Mouse (Mus musculus): ENCODE results near the gene Kif18a. TPM values are rescaled to one million over a fixed set of nuclear protein-coding genes. Genes with fewer than 3 reads are reported as not detected.

The Kif18a gene
- 24.9 and 27.3 TPM in 2 replicates for total RNA-seq (2015; ENCODE audit: low replicate concordance)
- 19.9 and 28.0 TPM in 2 replicates for total RNA-seq (2017; ENCODE audit: low replicate concordance)

DNA sequence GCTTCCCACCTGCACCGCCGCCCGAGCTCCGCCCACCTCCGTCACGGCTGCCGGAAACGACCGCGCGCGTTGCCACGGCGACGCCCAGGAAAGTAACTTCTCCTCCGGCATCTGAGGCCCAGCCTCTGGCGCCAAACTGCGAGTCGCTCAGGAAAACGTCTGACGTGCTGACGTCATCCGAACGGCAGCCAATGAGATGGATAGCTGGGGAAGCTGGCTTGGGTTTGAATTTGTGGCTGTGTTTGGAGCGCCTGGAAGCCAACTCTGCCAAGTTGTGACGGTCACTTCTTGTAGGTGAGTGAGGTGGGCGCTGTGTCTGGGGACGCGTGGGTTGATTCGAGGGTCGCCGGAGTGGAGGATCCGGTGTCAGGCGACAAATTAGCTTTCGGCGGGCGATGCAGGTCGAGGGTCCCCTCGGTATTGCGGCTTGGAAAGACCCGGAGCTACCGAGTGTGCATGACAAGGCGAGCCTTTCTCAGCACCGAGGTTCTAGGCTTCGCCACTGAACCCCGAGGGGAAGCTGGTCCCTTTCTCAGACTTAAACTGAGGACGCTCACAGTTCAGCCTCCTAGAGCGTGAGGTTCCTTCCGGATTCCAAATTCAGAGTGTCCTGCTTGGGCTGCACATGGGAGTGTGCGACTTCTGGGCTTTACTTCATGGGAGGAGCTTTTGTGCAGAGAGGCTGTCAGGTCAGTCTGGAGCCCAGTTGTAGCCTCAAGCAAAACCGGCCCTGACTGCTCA is at the start of gene Kif18a, which contains the start of gene Mettl15:
Kif18a (plus strand) TSS at position 139 of the 741 bp plus-strand sequence.
Mettl15 (minus strand) TSS at position 149 of the 741 bp plus-strand sequence.
- peak; percentile 88 for ATAC-seq (replicated peaks; ENCODE audit: low FRiP score, poor library complexity, severe bottlenecking)

DNA sequence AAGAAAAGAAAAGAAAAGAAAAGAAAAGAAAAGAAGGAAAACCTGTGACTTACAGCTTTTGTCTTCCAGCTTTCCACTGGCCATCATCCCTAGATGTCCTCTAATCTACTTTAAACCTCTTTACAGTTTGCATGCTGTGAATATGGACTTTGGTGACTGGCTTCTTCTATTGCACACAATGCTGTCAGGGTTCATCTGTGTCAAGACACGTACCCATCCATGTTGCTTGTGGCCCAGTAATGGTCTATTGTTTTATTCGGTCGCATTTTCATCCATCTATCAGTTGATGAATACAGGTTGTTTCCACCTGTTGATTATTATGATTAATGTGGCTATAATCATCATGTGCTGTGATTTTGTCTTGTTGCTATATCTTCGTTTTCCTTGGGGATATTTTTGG is 46.7 kb upstream of the Kif18a start:
- no peak for ATAC-seq (replicated peaks; ENCODE audit: low FRiP score, poor library complexity, severe bottlenecking)

DNA sequence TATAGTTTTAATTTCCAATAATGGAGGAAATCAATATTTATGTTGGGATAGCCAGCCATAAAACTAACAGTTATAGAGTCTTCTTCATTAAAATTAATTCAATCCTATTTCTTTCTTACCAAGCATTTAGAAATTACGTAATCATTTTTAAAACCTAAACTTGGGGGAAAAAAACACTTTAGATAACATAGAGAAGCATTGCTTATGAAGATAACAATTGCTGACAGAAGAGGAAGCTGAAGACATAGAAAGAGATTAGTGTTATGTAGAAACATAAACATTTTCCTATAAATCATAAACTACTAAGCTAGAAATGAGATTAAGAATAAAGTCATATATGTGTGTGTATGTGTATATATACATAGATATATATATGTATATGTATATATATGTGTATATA is 44.8 kb upstream of the Kif18a start:
- no peak for ATAC-seq (replicated peaks; ENCODE audit: low FRiP score, poor library complexity, severe bottlenecking)

DNA sequence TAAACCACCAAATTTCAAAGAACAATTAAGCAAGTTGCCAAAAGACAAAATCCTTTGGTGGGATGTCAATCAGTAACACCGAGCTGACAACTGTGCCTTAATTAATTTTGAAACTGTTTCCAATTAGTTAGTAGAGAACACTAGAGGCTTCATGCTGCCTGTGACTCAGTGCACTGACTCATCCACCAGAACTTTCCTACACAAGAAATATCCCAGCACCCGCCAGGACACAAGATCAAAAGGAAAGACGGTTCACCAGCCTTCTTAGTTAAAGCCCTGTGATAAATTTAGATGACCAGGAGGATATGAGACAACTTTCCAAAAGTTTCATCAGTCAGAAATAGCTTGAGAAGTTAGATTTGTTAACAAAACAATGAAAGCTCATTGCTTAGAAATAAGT is 38.6 kb upstream of the Kif18a start:
- no peak for ATAC-seq (replicated peaks; ENCODE audit: low FRiP score, poor library complexity, severe bottlenecking)

DNA sequence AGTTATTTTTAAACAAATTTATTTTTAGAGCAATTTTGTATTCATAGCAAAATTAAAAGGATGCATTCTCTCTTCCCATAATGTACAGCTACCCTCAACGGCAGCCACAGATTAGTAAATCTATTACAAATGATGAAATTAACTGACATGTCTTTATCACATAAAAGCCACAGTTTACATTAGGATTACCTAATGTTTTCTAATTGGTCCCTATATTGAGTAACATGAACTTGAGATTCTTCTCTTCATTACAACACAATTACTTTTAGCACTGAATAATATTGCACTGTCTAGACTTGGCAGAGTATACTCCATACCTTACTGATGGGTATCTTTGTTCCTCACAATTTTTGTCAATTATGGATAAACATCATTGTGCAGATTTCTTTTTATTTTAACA is 17.8 kb upstream of the Kif18a start:
- ATAC-seq (replicated peaks; ENCODE audit: low FRiP score, poor library complexity, severe bottlenecking): no peak

DNA sequence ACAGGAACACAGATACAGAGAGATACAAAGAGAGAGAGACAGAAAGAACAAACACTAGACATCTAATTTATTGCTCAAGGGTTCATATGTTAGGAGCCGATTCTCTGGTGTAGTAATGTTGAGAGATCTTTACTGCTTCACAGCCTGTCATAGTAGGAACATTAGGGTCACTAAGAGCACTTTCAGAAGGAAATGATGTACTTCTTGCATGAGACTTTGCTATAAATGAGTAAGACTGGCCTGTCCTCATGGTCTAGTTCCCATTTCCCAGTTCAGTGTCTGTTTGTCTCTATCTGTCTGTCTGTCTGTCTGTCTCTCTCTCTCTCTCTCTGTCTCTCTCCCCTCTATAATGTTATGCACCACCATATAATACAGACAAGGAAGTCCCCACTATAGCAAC is 7.4 kb upstream of the Kif18a start:
- ATAC-seq (replicated peaks; ENCODE audit: low FRiP score, poor library complexity, severe bottlenecking): no peak

DNA sequence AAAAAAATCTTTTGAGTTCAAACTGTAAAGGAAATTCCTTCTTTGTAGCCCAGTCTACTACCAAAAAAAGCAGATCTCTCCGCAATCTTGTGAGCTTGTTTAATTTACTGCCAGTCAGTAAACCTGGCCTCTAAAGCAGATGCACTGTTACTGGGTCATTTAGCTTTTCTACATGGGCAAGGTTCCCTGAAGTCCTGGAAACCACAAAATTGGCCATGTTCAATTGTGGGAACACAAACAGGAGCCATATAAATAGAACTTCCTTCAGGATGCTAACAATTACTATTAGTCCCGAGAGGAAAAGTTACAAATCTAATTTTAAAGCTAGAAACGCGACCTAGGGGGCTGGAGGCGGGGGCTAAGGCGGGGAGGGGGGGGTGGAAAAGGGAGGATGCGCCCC is 2.9 kb upstream of the Kif18a start:
- ATAC-seq (replicated peaks; ENCODE audit: low FRiP score, poor library complexity, severe bottlenecking): no peak

DNA sequence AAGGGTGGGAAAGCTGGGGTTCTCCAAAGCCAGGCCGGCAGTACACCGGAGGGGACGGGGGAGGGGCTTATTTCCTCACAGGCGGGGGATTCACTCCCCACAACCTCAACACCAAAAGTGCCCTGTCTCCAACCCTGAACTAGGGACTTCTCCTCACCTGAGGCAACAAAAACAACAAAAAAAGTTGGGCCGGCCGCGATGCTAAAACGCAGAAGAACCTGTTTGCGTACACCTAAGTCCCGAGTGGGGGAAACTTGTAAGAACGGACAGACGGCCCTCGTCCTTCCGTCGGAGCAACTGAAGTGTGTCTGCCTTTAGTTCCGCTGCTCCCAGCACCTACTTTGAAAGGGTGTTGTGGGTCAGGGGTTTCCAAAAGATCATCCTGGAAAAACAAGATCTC is 2.5 kb upstream of the Kif18a start:
- peak; percentile 63 for ATAC-seq (replicated peaks; ENCODE audit: low FRiP score, poor library complexity, severe bottlenecking)

DNA sequence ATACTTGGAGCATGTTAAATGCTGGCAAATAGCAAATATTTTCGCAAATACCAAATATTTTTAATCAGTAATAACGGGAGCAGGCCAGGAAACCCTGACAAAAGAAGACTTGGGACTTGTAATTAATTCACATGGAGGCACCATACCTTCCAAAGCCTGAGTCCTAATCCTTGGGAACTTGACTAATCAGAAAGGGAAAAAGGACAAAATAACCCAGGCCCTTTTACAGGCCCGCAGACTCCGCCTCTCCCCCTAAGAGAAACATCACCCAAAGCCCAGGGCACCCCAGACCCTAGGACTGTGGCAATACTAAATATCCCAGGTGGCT is 302 bp upstream of the Kif18a start:
- no peak for ATAC-seq (replicated peaks; ENCODE audit: low FRiP score, poor library complexity, severe bottlenecking)

DNA sequence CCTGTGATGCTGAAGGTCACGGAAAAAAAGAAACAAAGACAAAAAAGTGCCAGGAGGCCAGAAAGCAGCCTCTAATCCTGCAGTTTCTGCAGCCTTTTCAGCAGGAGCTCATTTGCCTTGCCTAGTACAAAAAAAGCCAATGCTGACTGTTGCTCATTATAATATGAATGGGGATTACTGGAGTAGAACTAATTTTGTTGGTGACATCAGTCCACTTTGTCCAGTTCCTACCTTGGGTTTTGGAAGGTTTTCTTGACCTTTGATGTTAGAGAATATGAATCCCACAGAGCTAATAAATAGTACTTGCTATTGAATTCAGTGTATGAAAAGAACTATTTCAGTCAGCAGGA is 778 bp downstream of the Kif18a start:
- ATAC-seq (replicated peaks; ENCODE audit: low FRiP score, poor library complexity, severe bottlenecking): no peak

DNA sequence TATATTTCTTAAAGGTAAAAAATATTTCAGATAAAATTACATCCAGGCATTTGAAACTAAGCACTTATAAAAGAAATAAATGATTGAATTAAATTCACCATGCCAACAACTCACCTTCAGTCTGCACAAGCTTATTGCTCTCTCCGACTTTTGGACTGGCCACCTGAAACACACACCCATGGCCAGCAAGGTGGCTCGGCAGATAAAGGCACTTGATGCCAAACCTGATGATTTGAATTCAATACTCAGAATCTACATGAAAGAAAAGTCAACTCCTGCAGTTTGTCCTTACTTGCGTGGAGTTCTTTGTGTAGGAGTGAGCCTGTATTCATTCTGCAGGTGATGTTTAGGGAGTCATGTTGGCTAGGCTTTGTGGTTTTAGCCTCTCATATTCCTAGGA is 3.6 kb downstream of the Kif18a start:
- ATAC-seq (replicated peaks; ENCODE audit: low FRiP score, poor library complexity, severe bottlenecking): peak; percentile 69

DNA sequence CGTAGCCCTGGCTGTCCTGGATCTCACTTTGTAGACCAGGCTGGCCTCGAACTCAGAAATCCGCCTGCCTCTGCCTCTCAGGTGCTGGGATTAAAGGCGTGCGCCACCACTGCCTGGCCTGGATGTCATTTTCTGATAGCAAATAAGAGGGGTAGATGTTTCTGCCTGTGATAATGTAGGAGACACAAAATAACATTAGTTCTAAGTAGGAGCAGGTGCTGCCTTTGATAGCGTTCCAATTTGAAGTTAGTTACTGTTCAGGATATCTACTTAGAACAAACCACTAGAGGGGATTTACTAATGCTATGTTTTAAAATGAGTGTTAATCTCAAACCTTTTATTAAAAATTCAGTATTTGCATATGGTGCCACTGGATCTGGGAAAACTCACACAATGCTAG is 8.8 kb downstream of the Kif18a start:
- no peak for ATAC-seq (replicated peaks; ENCODE audit: low FRiP score, poor library complexity, severe bottlenecking)

DNA sequence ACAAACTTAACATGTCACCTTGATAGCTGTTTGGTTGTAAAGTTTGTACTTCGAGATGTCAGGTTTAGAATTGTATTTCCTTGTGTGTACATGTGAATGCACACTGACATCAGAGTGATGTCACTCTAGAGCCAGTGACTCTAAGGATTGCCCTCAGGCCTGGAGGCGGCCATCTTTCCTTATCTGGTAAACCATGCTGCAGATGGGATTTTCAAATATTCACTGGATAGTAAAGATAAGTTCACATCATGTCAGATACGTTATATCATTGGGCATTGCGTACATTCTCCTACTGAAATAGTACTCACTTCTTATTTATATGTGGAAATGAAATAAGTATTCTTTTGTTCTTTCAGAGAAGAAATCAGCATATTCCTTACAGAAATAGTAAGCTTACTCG is 15.7 kb downstream of the Kif18a start:
- ATAC-seq (replicated peaks; ENCODE audit: low FRiP score, poor library complexity, severe bottlenecking): peak; percentile 82

DNA sequence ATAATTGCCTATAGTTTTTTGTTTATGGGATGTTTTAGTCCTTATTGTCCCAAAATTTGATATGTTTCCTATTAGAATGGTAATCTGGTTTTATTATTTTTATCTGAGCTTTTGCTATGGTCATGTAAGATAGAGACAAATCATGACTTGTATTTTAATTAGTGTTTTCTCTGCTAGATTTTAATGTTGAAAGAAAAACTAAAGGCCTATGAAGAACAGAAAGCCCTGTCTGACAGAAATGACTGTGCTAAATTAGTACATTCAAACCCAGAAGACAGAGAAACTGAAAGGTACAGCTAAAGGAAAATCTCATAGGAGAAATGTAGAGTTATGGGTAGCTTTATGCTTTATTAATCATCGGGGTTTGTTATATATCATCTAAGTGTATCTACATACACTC is 17.6 kb downstream of the Kif18a start:
- ATAC-seq (replicated peaks; ENCODE audit: low FRiP score, poor library complexity, severe bottlenecking): no peak

DNA sequence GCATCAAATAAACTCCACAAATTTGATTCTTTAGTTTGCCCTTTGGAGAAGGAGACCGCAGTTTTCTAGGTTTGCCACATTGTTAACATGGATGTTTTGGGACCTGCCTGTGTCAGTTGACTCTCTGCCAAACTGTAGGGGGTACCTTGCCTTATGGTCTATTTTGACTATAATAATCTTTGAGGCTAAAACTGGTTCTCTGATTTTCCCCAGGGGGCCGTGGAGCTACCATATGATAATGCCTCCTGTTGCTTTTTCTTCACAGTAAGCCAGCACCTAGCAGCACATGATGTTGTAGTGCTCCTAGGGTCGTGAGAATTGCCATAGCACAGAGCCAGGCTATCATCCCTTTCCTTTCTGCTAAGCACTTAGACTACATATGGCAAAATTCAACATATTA is 21.7 kb downstream of the Kif18a start:
- no peak for ATAC-seq (replicated peaks; ENCODE audit: low FRiP score, poor library complexity, severe bottlenecking)

DNA sequence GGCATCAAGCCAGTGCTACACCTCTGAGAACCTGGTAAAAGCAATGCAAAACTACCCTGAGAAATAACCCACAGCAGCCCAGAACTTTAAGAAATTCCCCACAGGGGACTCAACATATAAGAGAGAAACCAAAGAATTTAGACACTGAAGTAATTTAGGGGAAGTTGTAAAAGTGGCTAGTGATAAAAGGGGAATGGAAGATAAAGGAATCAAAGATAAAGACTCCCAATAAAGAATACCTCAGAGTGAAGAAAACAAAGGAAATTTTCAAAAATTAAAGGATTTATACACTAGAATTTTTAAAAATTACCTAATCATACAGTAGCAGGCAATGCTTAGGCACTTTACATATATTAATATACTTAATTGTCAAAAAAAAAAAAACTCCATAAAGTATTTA is 23.1 kb downstream of the Kif18a start:
- ATAC-seq (replicated peaks; ENCODE audit: low FRiP score, poor library complexity, severe bottlenecking): no peak

DNA sequence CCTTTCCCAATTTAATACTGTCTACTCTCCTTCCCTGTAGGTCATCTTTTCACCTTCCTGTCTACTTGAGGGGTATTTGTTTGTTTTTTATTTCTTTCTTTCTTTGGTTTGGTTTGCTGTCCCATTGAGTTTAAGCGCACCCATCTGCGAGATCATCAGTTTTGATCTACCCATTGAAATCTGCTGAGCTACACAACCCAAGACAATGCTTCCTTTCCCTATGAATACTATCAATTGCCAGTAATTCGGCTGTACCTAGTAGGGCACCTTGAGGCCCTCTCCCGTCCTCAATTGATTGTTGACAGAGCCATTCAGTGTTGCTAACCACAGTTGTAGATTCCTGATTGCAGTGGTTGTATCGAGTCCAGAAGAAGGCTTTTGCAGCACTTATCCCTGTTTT is 30.8 kb downstream of the Kif18a start:
- ATAC-seq (replicated peaks; ENCODE audit: low FRiP score, poor library complexity, severe bottlenecking): no peak

DNA sequence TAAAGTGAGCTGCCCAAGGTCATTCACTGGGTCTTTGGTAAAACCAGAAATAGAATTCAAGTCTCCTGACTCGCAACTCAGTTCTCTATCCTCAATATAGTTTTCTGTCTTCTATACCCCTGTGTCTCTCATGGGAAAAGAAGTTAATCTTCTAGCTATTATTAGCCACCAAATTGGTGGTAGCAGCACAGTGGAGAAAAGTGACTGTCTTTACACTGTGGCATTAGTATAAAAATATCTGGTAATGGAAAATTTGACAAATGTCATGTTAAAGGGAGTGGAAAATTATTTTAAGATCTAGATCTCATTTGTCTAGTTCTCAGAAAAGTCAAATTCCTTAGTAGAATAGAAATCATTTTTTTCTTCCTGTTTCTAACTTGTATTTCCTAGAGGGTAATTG is 51.3 kb downstream of the Kif18a start:
- no peak for ATAC-seq (replicated peaks; ENCODE audit: low FRiP score, poor library complexity, severe bottlenecking)

DNA sequence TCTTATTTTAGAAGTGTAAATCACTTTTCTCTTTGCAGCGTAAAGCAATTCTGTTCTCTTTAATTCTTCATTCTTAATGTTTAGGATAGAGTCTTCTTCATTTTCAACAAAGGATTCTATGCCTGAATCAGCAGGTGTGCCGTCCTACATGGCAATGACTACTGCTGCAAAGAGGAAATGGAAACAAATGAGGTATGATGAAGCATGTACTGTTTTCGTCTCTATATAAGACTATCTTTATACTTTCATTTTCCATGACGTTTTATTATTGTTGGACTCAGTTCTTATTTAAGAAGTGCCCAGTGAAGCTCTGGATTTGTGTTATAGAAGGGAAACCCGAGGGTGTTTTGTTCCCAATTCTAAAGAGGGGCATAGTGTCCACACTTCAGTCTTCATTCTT is 53.7 kb downstream of the Kif18a start:
- no peak for ATAC-seq (replicated peaks; ENCODE audit: low FRiP score, poor library complexity, severe bottlenecking)

DNA sequence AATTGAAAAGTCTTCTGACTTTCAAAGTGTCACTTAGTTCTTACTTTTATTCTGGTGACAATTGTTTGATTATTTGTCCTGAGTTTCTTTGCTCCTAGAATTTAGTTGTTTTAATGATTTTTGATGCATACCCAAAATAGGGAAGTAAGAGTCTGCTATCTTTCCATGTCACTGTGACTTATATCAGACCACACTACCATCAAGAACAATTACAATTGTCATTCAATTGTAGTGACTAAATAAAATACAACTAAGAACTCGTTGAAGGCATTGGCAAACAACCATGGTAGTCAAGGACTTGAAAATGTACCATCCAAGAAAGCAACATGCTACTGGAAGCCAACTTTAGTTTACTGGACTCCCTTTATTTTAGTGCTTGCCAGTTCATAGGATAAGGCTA is 55.2 kb downstream of the Kif18a start:
- no peak for ATAC-seq (replicated peaks; ENCODE audit: low FRiP score, poor library complexity, severe bottlenecking)

DNA sequence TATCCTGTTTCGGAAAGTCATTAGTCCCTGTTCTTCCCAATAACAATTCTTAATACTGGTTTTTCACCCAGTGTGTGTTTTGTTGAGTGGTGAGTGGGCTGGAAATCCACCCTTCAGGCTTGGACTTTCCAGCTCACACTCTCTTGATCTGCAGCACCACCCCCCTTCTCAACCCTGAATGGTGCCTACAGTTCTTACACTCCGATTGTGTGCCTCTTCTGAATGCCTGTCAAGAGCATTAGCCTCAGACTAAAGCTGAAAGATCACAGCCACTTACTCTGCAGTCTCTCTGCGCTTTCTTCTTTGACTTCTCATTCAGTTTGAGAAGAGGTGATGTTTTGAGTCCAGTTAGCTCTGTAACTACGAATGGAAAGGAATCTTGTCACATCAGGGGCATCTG is 64.8 kb downstream of the Kif18a start:
- no peak for ATAC-seq (replicated peaks; ENCODE audit: low FRiP score, poor library complexity, severe bottlenecking)

DNA sequence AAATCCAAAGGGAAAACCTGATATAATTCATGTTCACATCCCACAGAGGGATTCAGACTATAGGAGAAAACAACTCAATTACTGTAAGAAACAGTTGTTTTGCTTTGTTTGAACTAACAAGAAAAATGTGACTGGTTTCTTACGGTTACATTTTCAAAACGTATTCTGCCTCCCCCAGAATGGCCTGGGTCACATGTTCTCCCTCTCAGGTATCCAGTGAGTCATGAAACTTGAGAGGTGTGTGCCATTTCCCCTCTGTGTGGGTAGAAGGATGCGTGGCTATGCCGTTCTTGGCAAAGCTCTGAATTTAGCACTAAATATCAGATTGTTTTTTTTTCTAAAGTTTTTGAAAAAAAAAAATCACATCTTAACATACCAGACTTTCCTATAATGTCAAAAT is 68.2 kb downstream of the Kif18a start:
- no peak for ATAC-seq (replicated peaks; ENCODE audit: low FRiP score, poor library complexity, severe bottlenecking)
